Mouse (Mus musculus): Measurements from ENCODE around the gene Pex14. TPM values are rescaled to one million over a fixed set of nuclear protein-coding genes. Genes with fewer than 3 reads are reported as not detected.
A peak's percentile ranks its signal among the peaks of the same experiment; 100 is the strongest.

Pex14 gene
- polyA plus RNA-seq, 1 experiment from 2014 or later: 43.7 TPM

DNA sequence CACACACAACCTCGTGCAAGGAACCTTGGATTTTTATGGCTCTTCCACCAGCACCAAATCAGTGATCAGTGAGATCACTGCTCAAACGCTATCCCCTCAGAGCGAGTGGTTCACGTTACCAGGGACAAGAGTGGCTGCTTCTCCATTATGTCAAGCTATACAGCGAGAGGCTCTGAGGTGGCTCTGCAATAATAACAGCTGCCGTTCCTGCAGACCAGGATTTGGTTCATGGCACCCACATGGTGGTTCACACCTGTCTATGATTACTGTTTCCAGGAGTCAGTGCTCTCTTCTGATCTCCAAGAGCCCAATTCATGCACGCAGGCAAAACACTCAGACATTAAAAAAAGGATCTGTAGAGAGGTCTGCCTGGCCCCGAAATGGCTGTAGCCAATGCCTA is 38.8 kb upstream of the Pex14 start:
- Histone ChIP-seq H3K9me3 (ENCODE audit: low read depth, low read length) (no peaks in the 10 kb centered on the region), H3K36me3 (ENCODE audit: insufficient read depth) (no peaks in the 10 kb centered on the region), H3K27me3 (ENCODE audit: insufficient read depth, low read length) (no peaks in the 10 kb centered on the region), H3K27ac (ENCODE audit: low read depth) (no peak overlapping the region), H3K4me1 (ENCODE audit: insufficient read depth) (no peaks in the 10 kb centered on the region), H3K4me2 (no peak overlapping the region), H3K4me3 (ENCODE audit: low read depth, low read length) (no peak overlapping the region), H3K9ac (no peak overlapping the region)
- 65% methylated on average over 8 of the region's 8 CpGs for WGBS
- TF ChIP-seq CTCF (IDR thresholded peaks at IDR 0.05; ENCODE audit: low read depth): no peak
- no peak for DNase-seq
- ATAC-seq (ENCODE audit: insufficient read depth): no peak

DNA sequence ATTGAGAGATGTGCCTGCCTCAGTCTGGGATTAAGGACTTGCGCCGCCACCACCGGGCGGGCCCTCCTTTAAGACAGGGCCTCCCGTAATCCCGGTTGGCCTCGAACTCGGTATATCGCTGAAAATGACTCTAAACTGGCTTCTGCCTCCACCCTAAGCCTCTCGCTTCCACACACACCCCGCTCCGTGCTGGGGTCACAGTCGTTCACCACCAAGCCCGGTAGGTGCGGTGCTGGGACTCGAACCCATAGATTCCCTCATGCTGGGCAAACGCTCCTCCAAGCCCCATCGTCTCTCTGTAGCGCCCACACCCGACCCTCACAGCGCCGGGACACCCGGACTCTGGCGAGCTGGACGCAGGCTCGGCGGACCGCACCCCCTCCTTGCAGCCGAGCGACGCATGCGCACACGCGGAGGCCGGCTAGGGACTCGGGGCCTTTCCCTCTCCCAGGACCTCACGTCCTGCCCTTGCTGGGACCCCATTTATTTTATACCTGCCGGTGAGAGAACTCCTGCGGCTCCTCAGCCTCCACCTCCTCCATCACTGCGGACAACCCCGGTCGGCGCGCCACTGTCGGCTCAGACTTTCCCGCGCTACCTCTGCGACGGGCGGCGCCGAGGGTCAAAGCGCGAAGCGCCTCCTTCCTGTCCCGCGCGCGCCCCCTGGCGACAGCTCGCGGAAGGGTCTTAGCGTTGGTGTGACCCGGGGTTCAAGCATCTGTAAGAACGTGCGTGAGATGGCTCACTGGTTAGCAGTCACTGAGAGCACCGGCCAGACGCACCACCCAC is 37.5 kb upstream of the Pex14 start, which contains the start of gene Cenps:
Cenps (minus strand) TSS at position 648 of the 789 bp plus-strand sequence.
- Histone ChIP-seq H3K4me1 (ENCODE audit: insufficient read depth) (no peaks in the 10 kb centered on the region), H3K4me2 (peak within 1 kb of the TSS; percentile 66), H3K36me3 (ENCODE audit: insufficient read depth) (peaks cover 3% of the 10 kb centered on the region; the same call in 1 of the 2 replicates), H3K27me3 (ENCODE audit: insufficient read depth, low read length) (no peaks in the 10 kb centered on the region), H3K4me3 (ENCODE audit: low read depth, low read length) (peak within 1 kb of the TSS; percentile 58), H3K27ac (ENCODE audit: low read depth) (peak within 1 kb of the TSS; percentile 90), H3K9me3 (ENCODE audit: low read depth, low read length) (no peaks in the 10 kb centered on the region), H3K9ac (peak within 1 kb of the TSS; percentile 66)
- ATAC-seq (ENCODE audit: insufficient read depth) (peak; percentile 93), DNase-seq (peak; percentile 96)
- peak; percentile 96 for TF ChIP-seq CTCF (IDR thresholded peaks at IDR 0.05; ENCODE audit: low read depth)
- 1% methylated on average over 68 of the region's 68 CpGs for WGBS

DNA sequence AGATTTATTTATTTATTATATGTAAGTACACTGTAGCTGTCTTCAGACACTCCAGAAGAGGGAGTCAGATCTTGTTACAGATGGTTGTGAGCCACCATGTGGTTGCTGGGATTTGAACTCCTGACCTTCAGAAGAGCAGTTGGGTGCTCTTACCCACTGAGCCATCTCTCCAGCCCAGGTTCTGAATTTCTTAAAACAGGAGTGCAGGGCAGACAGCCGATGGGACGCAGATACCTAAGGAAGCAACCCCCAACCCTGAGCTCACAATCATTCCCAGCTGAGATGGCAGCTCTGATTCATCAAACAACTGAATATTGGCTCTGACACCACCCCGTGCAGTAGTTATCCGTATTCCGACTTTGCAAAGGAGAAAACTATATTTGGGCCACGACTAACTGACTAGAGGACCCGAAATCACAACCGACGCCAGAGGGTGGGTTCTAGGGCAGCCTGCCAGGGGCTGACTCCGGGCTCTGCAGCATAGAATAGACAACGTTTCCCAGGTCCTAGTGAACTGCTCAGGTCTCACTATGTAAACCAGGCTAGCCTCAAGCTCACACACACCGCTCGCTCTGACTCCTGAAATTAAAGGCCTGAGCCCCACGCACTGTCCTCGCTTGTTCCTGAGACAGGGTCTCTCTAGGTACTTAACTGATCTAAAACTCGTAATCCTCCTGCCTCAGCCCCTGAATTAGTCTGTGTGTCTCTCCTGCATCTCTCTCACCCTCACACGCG is 36.6 kb upstream of the Pex14 start:
- peak overlapping the region; percentile 58 for H3K4me3 ChIP-seq (ENCODE audit: low read depth, low read length)
- WGBS: 52% methylated on average over 18 of the region's 18 CpGs
- H3K4me2 ChIP-seq: peak overlapping the region; percentile 66
- no peaks in the 10 kb centered on the region for H3K4me1 ChIP-seq (ENCODE audit: insufficient read depth)
- H3K27me3 ChIP-seq (ENCODE audit: insufficient read depth, low read length): no peaks in the 10 kb centered on the region
- no peaks in the 10 kb centered on the region for H3K9me3 ChIP-seq (ENCODE audit: low read depth, low read length)
- peaks cover 7% of the 10 kb centered on the region; the same call in 1 of the 2 replicates for H3K36me3 ChIP-seq (ENCODE audit: insufficient read depth)
- peak; percentile 9; the same call in 1 of the 2 replicates for ATAC-seq (ENCODE audit: insufficient read depth)
- TF ChIP-seq CTCF (IDR thresholded peaks at IDR 0.05; ENCODE audit: low read depth): no peak
- H3K9ac ChIP-seq: peak overlapping the region; percentile 66
- DNase-seq: peak; percentile 46
- H3K27ac ChIP-seq (ENCODE audit: low read depth): 0 out of 2 replicates have a peak overlapping the region, but pooled peaks have one; percentile 90

- H3K27ac ChIP-seq (ENCODE audit: low read depth): no peak overlapping the region
- DNase-seq: no peak
- TF ChIP-seq CTCF (IDR thresholded peaks at IDR 0.05; ENCODE audit: low read depth): no peak
Observed at GRCm38 (mm10) chr4:149133395-149133794, 33.7 kb upstream of the Pex14 start.

DNA sequence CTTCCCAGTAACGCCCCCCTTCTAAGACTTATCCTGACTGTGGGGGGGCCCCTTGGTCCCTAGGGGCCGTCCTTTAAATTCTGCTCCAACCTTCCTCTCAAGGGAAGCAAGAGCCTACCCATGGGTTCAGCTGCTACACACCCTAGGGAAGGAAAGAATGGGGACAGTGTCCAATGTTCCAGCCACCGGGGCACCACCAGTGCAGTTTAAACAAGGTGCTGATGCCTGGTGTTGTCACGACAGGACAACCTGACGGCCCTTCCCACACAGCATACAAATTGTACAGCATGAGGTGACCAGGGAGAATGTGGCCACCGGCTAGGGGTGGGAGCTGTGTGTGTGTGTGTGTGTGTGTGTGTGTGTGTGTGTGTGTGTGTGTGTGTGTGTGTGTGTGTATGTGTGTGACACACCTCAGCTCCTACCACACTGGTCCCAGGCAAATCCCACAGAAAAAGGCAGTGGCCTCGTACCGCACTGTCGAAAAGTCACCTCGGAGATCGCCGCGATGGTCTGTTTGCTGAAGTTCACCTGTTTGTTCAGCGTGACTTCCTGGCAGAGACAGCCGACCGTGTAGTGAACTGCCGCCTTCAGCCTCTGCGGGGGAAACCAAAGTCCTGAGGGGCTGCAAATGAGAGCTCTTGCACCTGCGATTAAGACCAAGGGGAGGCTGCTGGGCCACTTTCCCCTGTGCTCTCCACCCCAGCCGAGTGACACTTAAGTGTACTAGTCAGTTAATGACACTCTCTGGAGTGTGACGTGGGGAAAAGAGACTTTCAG is 32.3 kb upstream of the Pex14 start:
- Histone ChIP-seq H3K27ac (ENCODE audit: low read depth) (no peak overlapping the region), H3K9ac (no peak overlapping the region), H3K4me3 (ENCODE audit: low read depth, low read length) (no peak overlapping the region), H3K4me2 (0 out of 2 replicates have a peak overlapping the region, but pooled peaks have one; percentile 7), H3K9me3 (ENCODE audit: low read depth, low read length) (no peaks in the 10 kb centered on the region), H3K36me3 (ENCODE audit: insufficient read depth) (peaks cover 40% of the 10 kb centered on the region; the same call in 1 of the 2 replicates), H3K27me3 (ENCODE audit: insufficient read depth, low read length) (no peaks in the 10 kb centered on the region), H3K4me1 (ENCODE audit: insufficient read depth) (no peaks in the 10 kb centered on the region)
- DNase-seq (no peak), ATAC-seq (ENCODE audit: insufficient read depth) (no peak)
- 59% methylated on average over 21 of the region's 21 CpGs for WGBS
- no peak for TF ChIP-seq CTCF (IDR thresholded peaks at IDR 0.05; ENCODE audit: low read depth)

More at GRCm38 (mm10) chr4:149133395-149133794, 33.7 kb upstream of the Pex14 start:
- no peak for ATAC-seq (ENCODE audit: insufficient read depth)
- 75% methylated on average over 5 of the region's 5 CpGs for WGBS
- Histone ChIP-seq H3K36me3 (ENCODE audit: insufficient read depth) (peaks cover 32% of the 10 kb centered on the region; the same call in 1 of the 2 replicates), H3K27me3 (ENCODE audit: insufficient read depth, low read length) (no peaks in the 10 kb centered on the region), H3K9ac (no peak overlapping the region), H3K4me3 (ENCODE audit: low read depth, low read length) (no peak overlapping the region), H3K4me2 (no peak overlapping the region), H3K4me1 (ENCODE audit: insufficient read depth) (no peaks in the 10 kb centered on the region), H3K9me3 (ENCODE audit: low read depth, low read length) (no peaks in the 10 kb centered on the region)

DNA sequence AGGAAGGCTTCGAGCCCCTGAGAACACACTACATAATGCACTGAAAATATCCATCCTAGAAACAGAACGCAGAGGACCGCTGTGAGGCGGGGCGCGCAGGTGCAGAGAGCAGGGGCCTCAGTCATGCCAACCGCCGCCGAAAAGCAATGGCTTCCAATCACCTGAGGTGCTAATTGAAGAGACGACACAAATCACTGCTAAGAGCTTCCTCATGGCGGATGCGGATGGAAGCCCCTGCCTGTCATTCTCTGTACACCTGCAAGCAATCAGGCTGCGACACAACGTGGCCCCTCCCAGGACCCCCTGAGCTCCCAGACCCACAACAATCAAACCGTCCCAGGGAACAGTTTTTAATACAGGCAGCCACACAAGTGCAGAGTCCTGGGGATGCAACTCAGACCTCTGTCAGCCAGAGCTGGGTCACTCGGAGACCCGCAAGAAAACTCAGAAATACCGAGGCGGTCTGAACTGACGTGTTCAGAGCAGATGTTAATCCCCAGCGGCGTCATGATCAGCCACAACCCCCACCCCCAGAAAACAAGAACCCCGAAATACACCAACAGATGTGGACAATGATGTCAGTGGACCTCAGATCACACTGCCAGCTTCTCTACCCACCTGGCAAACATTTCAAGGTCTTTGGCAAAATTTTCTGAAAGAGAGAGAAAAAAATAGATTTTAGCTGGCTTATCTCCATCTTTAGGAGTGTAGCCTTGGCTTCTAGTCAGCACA is 31.5 kb upstream of the Pex14 start:
- TF ChIP-seq CTCF (IDR thresholded peaks at IDR 0.05; ENCODE audit: low read depth): no peak
- H3K4me2 ChIP-seq: no peak overlapping the region
- ATAC-seq (ENCODE audit: insufficient read depth) (no peak), DNase-seq (no peak)
- WGBS: 79% methylated on average over 23 of the region's 23 CpGs
- H3K4me1 ChIP-seq (ENCODE audit: insufficient read depth): no peaks in the 10 kb centered on the region
- H3K9ac ChIP-seq: no peak overlapping the region
- no peaks in the 10 kb centered on the region for H3K27me3 ChIP-seq (ENCODE audit: insufficient read depth, low read length)
- no peak overlapping the region for H3K27ac ChIP-seq (ENCODE audit: low read depth)
- H3K4me3 ChIP-seq (ENCODE audit: low read depth, low read length): no peak overlapping the region
- H3K36me3 ChIP-seq (ENCODE audit: insufficient read depth): peaks cover 41% of the 10 kb centered on the region; the same call in 1 of the 2 replicates
- H3K9me3 ChIP-seq (ENCODE audit: low read depth, low read length): no peaks in the 10 kb centered on the region

Data from lung, embryonic 14.5 days (tissue).